Mouse (Mus musculus): ENCODE data around the gene Foxj1. TPM values are rescaled to one million over a fixed set of nuclear protein-coding genes. Genes with fewer than 3 reads are reported as not detected.
A peak's percentile ranks its signal among the peaks of the same experiment; 100 is the strongest.

Gene Foxj1
- polyA plus RNA-seq, 1 experiment from 2014 or later, result 0.25 TPM

- H3K4me2 ChIP-seq (replicated peaks), result no peak overlapping the region
- no peaks in the 10 kb centered on the region for H3K4me1 ChIP-seq
- 29% methylated on average over 5 of the region's 5 CpGs for WGBS
- ATAC-seq (ENCODE audit: low FRiP score, low read depth), result no peak
- H3K36me3 ChIP-seq, result peaks cover 91% of the 10 kb centered on the region
- H3K27me3 ChIP-seq, result no peaks in the 10 kb centered on the region
- no peak overlapping the region for H3K27ac ChIP-seq
- H3K9me3 ChIP-seq, result no peaks in the 10 kb centered on the region
- no peak overlapping the region for H3K9ac ChIP-seq
- no peak overlapping the region for H3K4me3 ChIP-seq
These were observed 40.9 kb downstream of the Foxj1 start for GRCm38 (mm10) chr11:116294319-116294718.

GRCm38 (mm10) chr11:116293538-116294137, 41.6 kb downstream of the Foxj1 start:
- Histone ChIP-seq H3K36me3 (peaks cover 91% of the 10 kb centered on the region), H3K4me2 (replicated peaks) (no peak overlapping the region), H3K27ac (no peak overlapping the region), H3K9ac (no peak overlapping the region), H3K27me3 (no peaks in the 10 kb centered on the region), H3K9me3 (no peaks in the 10 kb centered on the region), H3K4me1 (no peaks in the 10 kb centered on the region), H3K4me3 (no peak overlapping the region)
- 88% methylated on average over 12 of the region's 12 CpGs for WGBS
- no peak for ATAC-seq (ENCODE audit: low FRiP score, low read depth)

GRCm38 (mm10) chr11:116292401-116292800, 42.8 kb downstream of the Foxj1 start:
- no peak overlapping the region for H3K9ac ChIP-seq
- ATAC-seq (ENCODE audit: low FRiP score, low read depth), result no peak
- H3K9me3 ChIP-seq, result no peaks in the 10 kb centered on the region
- H3K4me2 ChIP-seq (replicated peaks), result no peak overlapping the region
- H3K27ac ChIP-seq, result no peak overlapping the region
- H3K4me1 ChIP-seq, result no peaks in the 10 kb centered on the region
- H3K36me3 ChIP-seq, result peaks cover 94% of the 10 kb centered on the region
- H3K4me3 ChIP-seq, result no peak overlapping the region
- H3K27me3 ChIP-seq, result no peaks in the 10 kb centered on the region
- 90% methylated on average over 13 of the region's 13 CpGs for WGBS

GRCm38 (mm10) chr11:116290556-116290955, 44.6 kb downstream of the Foxj1 start:
- H3K36me3 ChIP-seq, result peaks cover 79% of the 10 kb centered on the region
- H3K4me2 ChIP-seq (replicated peaks), result no peak overlapping the region
- 79% methylated on average over 8 of the region's 8 CpGs for WGBS

GRCm38 (mm10) chr11:116287351-116287750, 47.8 kb downstream of the Foxj1 start:
- Histone ChIP-seq H3K4me3 (no peak overlapping the region), H3K27me3 (peaks cover 40% of the 10 kb centered on the region), H3K9ac (no peak overlapping the region), H3K4me1 (0 out of 2 replicates have a peak, but pooled peaks cover 9% of the 10 kb centered on the region), H3K36me3 (peaks cover 53% of the 10 kb centered on the region), H3K9me3 (no peaks in the 10 kb centered on the region), H3K27ac (no peak overlapping the region), H3K4me2 (replicated peaks) (no peak overlapping the region)
- ATAC-seq (ENCODE audit: low FRiP score, low read depth), result no peak
- WGBS, result 79% methylated on average over 5 of the region's 5 CpGs

More at GRCm38 (mm10) chr11:116290556-116290955, 44.6 kb downstream of the Foxj1 start:
- Histone ChIP-seq H3K9ac (no peak overlapping the region), H3K4me3 (no peak overlapping the region), H3K27me3 (peaks cover 8% of the 10 kb centered on the region), H3K4me1 (no peaks in the 10 kb centered on the region), H3K27ac (no peak overlapping the region), H3K9me3 (no peaks in the 10 kb centered on the region)
- ATAC-seq (ENCODE audit: low FRiP score, low read depth), result no peak

- Histone ChIP-seq H3K36me3 (peaks cover 37% of the 10 kb centered on the region), H3K9me3 (no peaks in the 10 kb centered on the region), H3K4me2 (replicated peaks) (no peak overlapping the region), H3K27me3 (peaks cover 55% of the 10 kb centered on the region), H3K27ac (no peak overlapping the region), H3K4me1 (peaks cover 20% of the 10 kb centered on the region), H3K9ac (no peak overlapping the region), H3K4me3 (no peak overlapping the region)
- WGBS, result 66% methylated on average over 7 of the region's 7 CpGs
- ATAC-seq (ENCODE audit: low FRiP score, low read depth), result peak; percentile 66
These were observed 49.4 kb downstream of the Foxj1 start for GRCm38 (mm10) chr11:116285770-116286191.

- H3K4me1 ChIP-seq, result peaks cover 21% of the 10 kb centered on the region
- ATAC-seq (ENCODE audit: low FRiP score, low read depth), result no peak
- no peak overlapping the region for H3K9ac ChIP-seq
- H3K9me3 ChIP-seq, result no peaks in the 10 kb centered on the region
- H3K4me2 ChIP-seq (replicated peaks), result no peak overlapping the region
- H3K36me3 ChIP-seq, result peaks cover 19% of the 10 kb centered on the region
- peaks cover 68% of the 10 kb centered on the region for H3K27me3 ChIP-seq
- no peak overlapping the region for H3K27ac ChIP-seq
- WGBS, result 38% methylated on average over 6 of the region's 6 CpGs
- no peak overlapping the region for H3K4me3 ChIP-seq
These were observed 51.2 kb downstream of the Foxj1 start for GRCm38 (mm10) chr11:116283982-116284381.

GRCm38 (mm10) chr11:116282912-116283521, 52.2 kb downstream of the Foxj1 start:
- H3K4me3 ChIP-seq, result peak overlapping the region; percentile 42
- no peaks in the 10 kb centered on the region for H3K9me3 ChIP-seq
- no peak for ATAC-seq (ENCODE audit: low FRiP score, low read depth)
- WGBS, result 11% methylated on average over 48 of the region's 48 CpGs
- 0 out of 2 replicates have a peak overlapping the region, but pooled peaks have one; percentile 31 for H3K9ac ChIP-seq
- peaks cover 10% of the 10 kb centered on the region for H3K36me3 ChIP-seq
- H3K4me1 ChIP-seq, result peaks cover 21% of the 10 kb centered on the region
- 0 out of 2 replicates have a peak overlapping the region, but pooled peaks have one; percentile 14 for H3K4me2 ChIP-seq (replicated peaks)
- H3K27me3 ChIP-seq, result peaks cover 68% of the 10 kb centered on the region
- H3K27ac ChIP-seq, result no peak overlapping the region

GRCm38 (mm10) chr11:116282089-116282488, 53.1 kb downstream of the Foxj1 start:
- Histone ChIP-seq H3K36me3 (peaks cover under 1% of the 10 kb centered on the region; the same call in 1 of the 2 replicates), H3K9ac (no peak overlapping the region), H3K27ac (no peak overlapping the region), H3K4me3 (peak overlapping the region; percentile 42), H3K4me1 (peaks cover 21% of the 10 kb centered on the region), H3K27me3 (peaks cover 68% of the 10 kb centered on the region), H3K4me2 (replicated peaks) (peak overlapping the region; percentile 62), H3K9me3 (no peaks in the 10 kb centered on the region)
- ATAC-seq (ENCODE audit: low FRiP score, low read depth), result no peak
- WGBS, result under 1% methylated on average over 11 of the region's 11 CpGs

- H3K36me3 ChIP-seq, result no peaks in the 10 kb centered on the region
- H3K4me2 ChIP-seq (replicated peaks), result peak overlapping the region; percentile 62
- H3K9ac ChIP-seq, result peak overlapping the region; percentile 56
- H3K9me3 ChIP-seq, result no peaks in the 10 kb centered on the region
- peak overlapping the region; percentile 42 for H3K4me3 ChIP-seq
- ATAC-seq (ENCODE audit: low FRiP score, low read depth), result no peak
- 2% methylated on average over 18 of the region's 18 CpGs for WGBS
- H3K4me1 ChIP-seq, result peaks cover 21% of the 10 kb centered on the region
- H3K27ac ChIP-seq, result no peak overlapping the region
- H3K27me3 ChIP-seq, result peaks cover 68% of the 10 kb centered on the region
These were observed 53.5 kb downstream of the Foxj1 start for GRCm38 (mm10) chr11:116281671-116282070.

- WGBS, result 6% methylated on average over 48 of the region's 48 CpGs
These were observed 54.2 kb downstream of the Foxj1 start, which contains the start of gene Galr2 for GRCm38 (mm10) chr11:116280751-116281663. TSS of gene Galr2 (plus strand) at chr11:116280939.

More at GRCm38 (mm10) chr11:116280751-116281663, 54.2 kb downstream of the Foxj1 start, which contains the start of gene Galr2:
- H3K4me1 ChIP-seq, result peaks cover 21% of the 10 kb centered on the region
- H3K9ac ChIP-seq, result peak within 1 kb of the TSS; percentile 56
- no peak for ATAC-seq (ENCODE audit: low FRiP score, low read depth)
- H3K4me2 ChIP-seq (replicated peaks), result peak within 1 kb of the TSS; percentile 62
- H3K9me3 ChIP-seq, result no peaks in the 10 kb centered on the region
- H3K27ac ChIP-seq, result no peak within 1 kb of the TSS
- peak within 1 kb of the TSS; percentile 42 for H3K4me3 ChIP-seq
- H3K36me3 ChIP-seq, result no peaks in the 10 kb centered on the region
- peaks cover 65% of the 10 kb centered on the region for H3K27me3 ChIP-seq

Data from limb, embryonic 13.5 days (tissue).